Mouse (Mus musculus) right cerebral cortex, postnatal 14 days (tissue): ENCODE data around the gene Cd47.

Experiments
- DNase-seq: peaks from one replicate; pipeline ENCODE4 v3.0.0; 2022

Cd47 gene

GRCm38 (mm10) chr16:49836634-49837164 is 36.4 kb downstream of the Cd47 start:
- no peak for DNase-seq

GRCm38 (mm10) chr16:49838923-49839322 is 38.6 kb downstream of the Cd47 start:
- no peak for DNase-seq

- DNase-seq: peak; percentile 9
Observed at GRCm38 (mm10) chr16:49839681-49840535, 39.6 kb downstream of the Cd47 start.

GRCm38 (mm10) chr16:49843723-49844122 is 43.4 kb downstream of the Cd47 start:
- DNase-seq: no peak

GRCm38 (mm10) chr16:49847224-49848003 is 47.1 kb downstream of the Cd47 start:
- no peak for DNase-seq

- no peak for DNase-seq
Observed at GRCm38 (mm10) chr16:49848651-49849050, 48.3 kb downstream of the Cd47 start.

GRCm38 (mm10) chr16:49852940-49853339 is 52.6 kb downstream of the Cd47 start:
- DNase-seq: no peak

GRCm38 (mm10) chr16:49853633-49854032 is 53.3 kb downstream of the Cd47 start:
- no peak for DNase-seq

- DNase-seq: no peak
Observed at GRCm38 (mm10) chr16:49854194-49854593, 53.9 kb downstream of the Cd47 start.

GRCm38 (mm10) chr16:49854931-49855835 is 54.9 kb downstream of the Cd47 start:
- peak; percentile 93 for DNase-seq

- DNase-seq: no peak
Observed at GRCm38 (mm10) chr16:49855836-49856503, 55.6 kb downstream of the Cd47 start.

- DNase-seq: no peak
Observed at GRCm38 (mm10) chr16:49856661-49857060, 56.3 kb downstream of the Cd47 start.

GRCm38 (mm10) chr16:49857504-49858160 is 57.3 kb downstream of the Cd47 start:
- DNase-seq: no peak

GRCm38 (mm10) chr16:49858161-49858906 is 58.0 kb downstream of the Cd47 start:
- DNase-seq: no peak

- DNase-seq: no peak
Observed at GRCm38 (mm10) chr16:49858907-49859853, 58.8 kb downstream of the Cd47 start.

- no peak for DNase-seq
Observed at GRCm38 (mm10) chr16:49861986-49862385, 61.7 kb downstream of the Cd47 start.

GRCm38 (mm10) chr16:49866617-49867016 is 66.3 kb downstream of the Cd47 start:
- no peak for DNase-seq

- DNase-seq: no peak
Observed at GRCm38 (mm10) chr16:49868278-49868677, 67.9 kb downstream of the Cd47 start.

GRCm38 (mm10) chr16:49873918-49874317 is 73.6 kb downstream of the Cd47 start:
- DNase-seq: no peak

- no peak for DNase-seq
Observed at GRCm38 (mm10) chr16:49874546-49874945, 74.2 kb downstream of the Cd47 start.
